ENCODE assay signal across 21 mouse cellular contexts in genomic region chr15:37002276-37002675, GRCm38 (mm10).
"Had no signal": no experiment of that assay in that cellular context is flagged by ENCODE, and none has a peak within 500 bp of the region (broad histone marks: within the 10 kb centered on the region; RNA-seq: fewer than 3 reads in every experiment).

No protein-coding gene starts in this region.

- H3K27ac ChIP-seq: heart, embryonic 10.5 days; hindbrain, embryonic 10.5 days; hindbrain, embryonic 12.5 days; hindbrain, embryonic 14.5 days; intestine, embryonic 15.5 days; layer of hippocampus, adult 2 months; left cerebral cortex, adult 2 months; limb, embryonic 10.5 days; limb, embryonic 12.5 days; liver, embryonic 13.5 days had no signal

- H3K4me3 ChIP-seq: heart, embryonic 10.5 days; heart, embryonic 12.5 days; hindbrain, embryonic 10.5 days; hindbrain, embryonic 12.5 days; intestine, embryonic 15.5 days; layer of hippocampus, adult 2 months; left cerebral cortex, adult 2 months; limb, embryonic 10.5 days; limb, embryonic 12.5 days; liver, embryonic 13.5 days had no signal

- H3K9ac ChIP-seq: heart, embryonic 12.5 days; hindbrain, embryonic 12.5 days; hindbrain, embryonic 14.5 days; intestine, embryonic 15.5 days; limb, embryonic 12.5 days; liver, embryonic 13.5 days had no signal

- DNase-seq: gastrocnemius, postnatal 14 days; gastrocnemius, postnatal 36 days; heart, postnatal 10 days; heart, postnatal 4 days; kidney, adult 18-20 months; kidney, adult 8-10 months; kidney, postnatal 10 days; kidney, postnatal 25 days; kidney, postnatal 4 days; liver; liver, embryonic 13.5 days had no signal

- H3K27me3 ChIP-seq: heart, embryonic 12.5 days; hindbrain, embryonic 12.5 days; intestine, embryonic 15.5 days; limb, embryonic 12.5 days; liver, embryonic 13.5 days had no signal
